Mouse (Mus musculus) kidney, postnatal 0 days (tissue): ENCODE data around the gene Rfx7. TPM values are rescaled to one million over a fixed set of nuclear protein-coding genes. Genes with fewer than 3 reads are reported as not detected.

Source experiments
- ATAC-seq: fragments of 200-750 bp; cut with Nextera tagmentation; replicated peaks from 2 replicates; pipeline ENCODE4 v1.8.0; 2017; ENCODE audit warnings: low read depth, moderate number of reproducible peaks, moderate TSS enrichment, moderate library complexity; ENCODE audit not compliant: low FRiP score
- DNase-seq: peaks from one replicate; pipeline ENCODE4 v3.0.0-alpha.2; 2016; ENCODE audit warnings: low spot score
- H3K27ac ChIP-seq: fragments of 300-500 bp; sonication (generic); 2 replicates; pipeline ENCODE4 v1.5.1; 2014; ENCODE audit warnings: mild to moderate bottlenecking
- H3K27me3 ChIP-seq: fragments of 300-500 bp; sonication (generic); 2 replicates; pipeline ENCODE4 v1.6.1; 2014; ENCODE audit warnings: low read length, mixed read lengths; ENCODE audit not compliant: insufficient read depth
- H3K36me3 ChIP-seq: fragments of 300-500 bp; sonication (generic); 2 replicates; pipeline ENCODE4 v1.6.1; 2014; ENCODE audit warnings: low read length, mixed read lengths; ENCODE audit not compliant: insufficient read depth
- H3K4me1 ChIP-seq: fragments of 300-500 bp; sonication (generic); replicated peaks from 2 replicates; pipeline ENCODE4 v1.6.1; 2014; ENCODE audit warnings: antibody characterized with exemption, low read length, mixed read lengths; ENCODE audit not compliant: insufficient read depth
- H3K4me2 ChIP-seq: fragments of 300-500 bp; sonication (generic); 2 replicates; pipeline ENCODE4 v1.6.1; 2014; ENCODE audit warnings: mild to moderate bottlenecking, low read length, moderate library complexity, mixed read lengths
- H3K4me3 ChIP-seq: fragments of 300-500 bp; sonication (generic); replicated peaks from 2 replicates; pipeline ENCODE4 v1.5.1; 2014; ENCODE audit warnings: low read depth, low read length
- H3K9ac ChIP-seq: fragments of 300-500 bp; sonication (generic); 2 replicates; pipeline ENCODE4 v1.6.1; 2014; ENCODE audit warnings: low read depth, low read length
- H3K9me3 ChIP-seq: fragments of 300-500 bp; sonication (generic); replicated peaks from 2 replicates; pipeline ENCODE4 v1.6.1; 2016; ENCODE audit warnings: low read length, inconsistent platforms, mixed read lengths
- CTCF ChIP-seq: IDR thresholded peaks from 2 replicates; pipeline ENCODE4 v1.5.1; 2016; ENCODE audit warnings: antibody characterized with exemption, low read depth, mild to moderate bottlenecking, moderate library complexity
- WGBS: fragments of 180-500 bp; shearing (Covaris S2); extraction: QIAGEN DNeasy Blood & Tissue Kit; methylation state at CpG from one replicate; pipeline ENCODE4 v1.1.7; 2014; 5-methylcytosine and 5-hydroxymethylcytosine counted together
- polyA plus RNA-seq: library from polyadenylated mRNA; unstranded; fragments of >200 nt; fragmentation: Nextera tagmentation; extraction: Ambion mirVana; gene quantifications from 2 replicates; pipeline ENCODE4 v1.2.1, GENCODE M21; 2015

Gene Rfx7
- 8.2 and 9.6 TPM in 2 replicates for polyA plus RNA-seq

DNA sequence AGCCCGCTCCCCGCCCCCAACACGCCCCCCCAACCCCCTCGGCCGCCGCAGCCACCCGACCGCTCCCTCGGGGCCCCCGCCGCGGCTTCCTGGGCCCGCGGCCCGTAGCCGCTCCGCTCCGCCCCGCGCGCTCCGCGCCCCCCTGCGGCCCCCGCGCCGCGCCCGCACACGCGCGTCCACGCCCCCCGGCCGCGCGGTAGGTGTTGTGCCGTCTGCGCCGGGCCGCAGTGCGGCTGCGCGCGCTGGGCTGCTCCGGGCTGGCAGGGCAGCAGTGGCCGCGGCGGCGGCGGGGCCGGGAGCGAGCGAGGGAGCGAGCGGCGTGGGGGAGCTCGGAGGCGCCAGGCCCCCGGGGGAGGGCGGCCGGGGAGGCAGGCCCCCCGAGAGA lies at the start of gene Rfx7:
Rfx7 (plus strand) TSS at position 245 of the 385 bp plus-strand sequence.
- Histone ChIP-seq H3K4me1 (0 out of 2 replicates have a peak, but pooled peaks cover 8% of the 10 kb centered on the region), H3K4me2 (peak within 1 kb of the TSS; percentile 67), H3K4me3 (peak within 1 kb of the TSS; percentile 89), H3K9me3 (no peaks in the 10 kb centered on the region), H3K27ac (peak within 1 kb of the TSS; percentile 99), H3K27me3 (no peaks in the 10 kb centered on the region), H3K36me3 (no peaks in the 10 kb centered on the region), H3K9ac (peak within 1 kb of the TSS; percentile 97)
- DNase-seq (peak; percentile 85), ATAC-seq (peak; percentile 85)
- 2% methylated on average over 33 of the region's 63 CpGs for WGBS
- no peak for TF ChIP-seq CTCF

DNA sequence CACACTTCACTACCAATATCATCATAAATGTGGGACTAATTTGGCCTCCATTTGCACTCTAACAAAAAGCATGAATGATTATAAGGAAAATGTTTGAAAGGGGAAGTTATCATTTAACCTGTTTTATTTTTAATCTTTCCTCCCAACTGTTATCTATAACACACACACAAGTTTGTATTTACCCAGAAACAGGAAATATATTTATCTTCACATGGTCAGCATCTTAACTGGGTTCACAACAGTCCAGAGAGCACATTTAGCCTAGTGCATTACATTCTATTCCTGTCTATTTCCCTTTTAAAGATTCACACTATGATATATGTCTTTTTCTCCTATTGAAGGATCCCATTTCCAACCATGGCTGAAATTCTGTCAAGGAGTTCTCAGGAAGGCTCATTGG lies 43.5 kb upstream of the Rfx7 start:
- H3K4me2 ChIP-seq = no peak overlapping the region
- peaks cover 3% of the 10 kb centered on the region; the same call in 1 of the 2 replicates for H3K36me3 ChIP-seq
- ATAC-seq (no peak), DNase-seq (no peak)
- peaks cover 12% of the 10 kb centered on the region for H3K4me1 ChIP-seq
- no peak for TF ChIP-seq CTCF
- no peak overlapping the region for H3K9ac ChIP-seq
- no peaks in the 10 kb centered on the region for H3K9me3 ChIP-seq
- no peak overlapping the region for H3K27ac ChIP-seq
- H3K4me3 ChIP-seq = no peak overlapping the region
- no peaks in the 10 kb centered on the region for H3K27me3 ChIP-seq

DNA sequence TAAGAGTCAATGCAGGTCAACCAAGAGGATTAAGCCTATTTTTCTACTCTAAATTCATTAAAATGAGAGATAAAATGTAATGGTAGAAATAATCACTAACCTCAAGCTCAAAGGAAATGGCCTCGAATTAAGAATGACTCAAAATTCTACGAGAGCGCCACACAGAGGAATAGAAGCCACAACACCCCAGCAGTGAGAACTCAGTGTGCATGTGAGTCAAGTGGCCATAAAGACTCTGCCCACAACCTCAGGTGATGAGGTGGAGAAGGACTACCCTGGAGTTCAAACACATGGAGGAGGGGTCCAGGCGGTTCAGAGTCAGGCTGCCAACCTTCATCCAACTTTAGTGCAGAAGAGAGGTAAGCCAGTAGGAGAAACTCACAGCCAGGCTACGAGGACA lies 42.9 kb upstream of the Rfx7 start:
- DNase-seq (no peak), ATAC-seq (no peak)
- Histone ChIP-seq H3K4me1 (peaks cover 12% of the 10 kb centered on the region), H3K9ac (no peak overlapping the region), H3K9me3 (no peaks in the 10 kb centered on the region), H3K4me3 (no peak overlapping the region), H3K27ac (no peak overlapping the region), H3K4me2 (no peak overlapping the region), H3K36me3 (no peaks in the 10 kb centered on the region), H3K27me3 (no peaks in the 10 kb centered on the region)
- TF ChIP-seq CTCF = no peak
- 87% methylated on average over 5 of the region's 5 CpGs for WGBS

DNA sequence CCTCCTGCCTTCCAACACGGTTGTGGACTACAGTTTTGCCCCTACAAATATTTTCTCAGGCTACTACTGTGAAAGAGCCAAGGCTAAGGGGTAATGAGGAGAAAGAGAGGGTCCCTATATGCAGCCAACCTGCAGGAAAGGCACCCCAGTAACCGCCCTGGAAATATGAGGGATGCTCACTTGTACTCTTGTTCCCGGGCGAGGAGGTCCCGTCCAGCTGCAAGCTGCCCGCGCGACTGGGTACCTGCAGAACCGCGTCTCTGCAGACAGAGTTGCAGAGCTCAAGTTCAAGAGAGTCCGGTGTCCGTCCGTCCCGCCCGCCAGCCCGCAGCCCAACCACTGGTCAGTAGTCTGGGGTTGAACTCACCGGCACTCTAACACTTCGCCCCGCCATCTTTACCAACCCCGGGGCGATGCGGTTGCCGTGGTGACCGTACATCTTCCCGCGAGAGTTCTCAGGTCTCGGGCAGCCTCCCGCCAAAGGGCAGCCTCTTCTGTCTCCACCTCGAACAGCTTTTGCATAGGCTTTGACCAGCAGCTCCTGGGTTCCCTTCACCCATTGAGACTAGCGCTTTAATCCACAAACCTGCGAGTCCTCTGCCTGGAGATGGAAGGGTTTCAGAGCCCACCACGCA lies 40.4 kb upstream of the Rfx7 start:
- H3K9ac ChIP-seq = peak overlapping the region; percentile 75
- H3K36me3 ChIP-seq = no peaks in the 10 kb centered on the region
- TF ChIP-seq CTCF = no peak
- peak; percentile 94 for ATAC-seq
- peak overlapping the region; percentile 76 for H3K27ac ChIP-seq
- peak; percentile 95 for DNase-seq
- peaks cover 12% of the 10 kb centered on the region for H3K4me1 ChIP-seq
- peak overlapping the region; percentile 76 for H3K4me3 ChIP-seq
- WGBS = 0% methylated on average over 32 of the region's 32 CpGs
- no peaks in the 10 kb centered on the region for H3K27me3 ChIP-seq
- H3K4me2 ChIP-seq = peak overlapping the region; percentile 78
- H3K9me3 ChIP-seq = no peaks in the 10 kb centered on the region

DNA sequence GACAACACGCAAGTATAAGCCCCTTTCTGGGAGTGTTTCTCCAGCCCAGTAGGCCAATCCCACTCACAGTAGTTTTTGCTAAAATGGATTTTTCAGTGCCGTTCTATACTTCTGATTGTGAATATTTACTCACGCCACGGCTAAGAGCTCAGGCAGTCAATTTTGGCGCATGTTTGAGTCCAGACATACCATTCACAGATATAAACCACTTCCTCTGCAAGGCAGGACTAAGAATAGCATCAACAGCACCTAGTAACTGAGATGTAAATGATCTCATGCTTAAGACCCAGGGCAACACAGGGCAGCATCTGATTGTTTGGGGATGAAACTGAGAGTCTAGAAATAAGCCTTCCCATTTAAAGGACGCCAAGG lies 39.9 kb upstream of the Rfx7 start, which contains the start of gene Tex9:
Tex9 (minus strand) TSS at position 19 of the 372 bp plus-strand sequence.
- 9% methylated on average over 6 of the region's 6 CpGs for WGBS
- Histone ChIP-seq H3K9ac (peak within 1 kb of the TSS; percentile 75), H3K4me1 (peaks cover 12% of the 10 kb centered on the region), H3K4me2 (peak within 1 kb of the TSS; percentile 78), H3K9me3 (no peaks in the 10 kb centered on the region), H3K4me3 (peak within 1 kb of the TSS; percentile 76), H3K27ac (peak within 1 kb of the TSS; percentile 76), H3K27me3 (no peaks in the 10 kb centered on the region), H3K36me3 (no peaks in the 10 kb centered on the region)
- DNase-seq (peak; percentile 31), ATAC-seq (0 out of 2 replicates have a peak, but pooled peaks have one; percentile 13)
- TF ChIP-seq CTCF = no peak

DNA sequence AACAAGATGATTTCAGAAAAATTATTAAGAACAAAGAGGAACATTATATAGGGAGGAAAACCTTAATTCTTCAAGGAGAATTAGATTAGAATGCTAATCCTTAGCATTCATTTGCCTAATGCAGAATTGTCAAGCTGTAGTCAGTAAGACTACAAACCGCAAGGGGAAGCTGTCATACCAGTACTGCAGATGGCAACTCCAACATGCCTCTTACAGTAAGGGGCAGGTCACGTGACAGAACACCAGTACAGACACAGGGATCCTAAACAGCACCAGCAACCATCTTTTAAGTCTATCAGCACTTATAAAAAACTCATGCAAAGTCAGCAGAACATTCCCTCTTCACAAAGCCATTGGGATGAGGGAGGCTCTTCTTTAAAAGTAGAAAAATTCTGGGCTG lies 38.6 kb upstream of the Rfx7 start:
- Histone ChIP-seq H3K9ac (no peak overlapping the region), H3K36me3 (no peaks in the 10 kb centered on the region), H3K9me3 (no peaks in the 10 kb centered on the region), H3K27ac (no peak overlapping the region), H3K4me2 (no peak overlapping the region), H3K4me1 (peaks cover 12% of the 10 kb centered on the region), H3K27me3 (no peaks in the 10 kb centered on the region), H3K4me3 (no peak overlapping the region)
- ATAC-seq = no peak
- 92% methylated on average over 2 of the region's 2 CpGs for WGBS
- no peak for DNase-seq
- no peak for TF ChIP-seq CTCF
